Mouse (Mus musculus): ENCODE measurements around the gene Snapc4. TPM values are rescaled to one million over a fixed set of nuclear protein-coding genes. Genes with fewer than 3 reads are reported as not detected.

The Snapc4 gene
- total RNA-seq, 4 experiments from 2014 or later: 52.6 to 88.3 (median 75.3) TPM

DNA sequence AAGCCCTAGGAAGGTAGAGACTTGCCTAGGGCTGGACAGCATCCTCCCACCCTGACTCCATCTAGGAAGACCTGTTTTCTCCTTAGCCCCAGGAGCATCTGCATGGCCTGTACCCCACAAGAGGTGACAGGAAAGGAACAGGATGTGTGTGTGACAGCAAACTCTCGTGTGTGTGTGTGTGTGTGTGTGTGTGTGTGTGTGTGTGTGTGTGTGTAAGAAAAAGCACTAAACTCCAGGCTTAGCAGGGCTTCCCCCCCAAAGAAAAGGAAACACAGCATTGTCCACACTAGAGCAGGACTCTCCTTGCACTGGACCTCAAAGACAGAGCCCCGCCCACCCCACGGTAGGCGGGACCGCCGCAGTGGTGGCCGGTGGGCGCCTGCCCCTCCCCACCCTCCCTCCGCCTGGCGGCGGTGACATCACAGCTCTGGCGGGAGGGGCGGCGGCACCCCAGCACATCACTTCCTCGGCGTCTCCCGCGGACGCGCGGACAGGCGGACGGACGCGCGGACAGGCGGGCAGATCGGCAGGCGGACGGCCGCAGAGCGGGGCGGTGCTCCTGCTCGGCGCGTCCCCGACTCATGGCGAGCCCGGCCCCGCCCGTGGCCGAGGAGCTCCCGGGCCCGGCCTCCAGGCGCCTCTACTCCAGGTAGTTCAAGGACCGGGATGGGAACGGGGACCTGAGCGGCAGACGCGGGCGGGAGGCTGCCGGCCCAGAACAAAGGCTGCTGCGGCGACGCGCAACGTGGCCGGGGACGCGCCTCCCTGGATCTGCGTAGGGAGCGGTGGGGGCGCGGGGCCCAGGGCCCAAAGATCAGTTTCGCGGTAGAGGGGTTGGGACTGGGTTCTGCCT is 65.2 kb downstream of the Snapc4 start, which contains the start of gene Gpsm1:
Gene Gpsm1 (plus strand): TSS at position 444 of the 853 bp plus-strand sequence.
- peak in 1 of 2 experiments; percentile 72 for DNase-seq (ENCODE audit: low spot score in 2 of 2)

DNA sequence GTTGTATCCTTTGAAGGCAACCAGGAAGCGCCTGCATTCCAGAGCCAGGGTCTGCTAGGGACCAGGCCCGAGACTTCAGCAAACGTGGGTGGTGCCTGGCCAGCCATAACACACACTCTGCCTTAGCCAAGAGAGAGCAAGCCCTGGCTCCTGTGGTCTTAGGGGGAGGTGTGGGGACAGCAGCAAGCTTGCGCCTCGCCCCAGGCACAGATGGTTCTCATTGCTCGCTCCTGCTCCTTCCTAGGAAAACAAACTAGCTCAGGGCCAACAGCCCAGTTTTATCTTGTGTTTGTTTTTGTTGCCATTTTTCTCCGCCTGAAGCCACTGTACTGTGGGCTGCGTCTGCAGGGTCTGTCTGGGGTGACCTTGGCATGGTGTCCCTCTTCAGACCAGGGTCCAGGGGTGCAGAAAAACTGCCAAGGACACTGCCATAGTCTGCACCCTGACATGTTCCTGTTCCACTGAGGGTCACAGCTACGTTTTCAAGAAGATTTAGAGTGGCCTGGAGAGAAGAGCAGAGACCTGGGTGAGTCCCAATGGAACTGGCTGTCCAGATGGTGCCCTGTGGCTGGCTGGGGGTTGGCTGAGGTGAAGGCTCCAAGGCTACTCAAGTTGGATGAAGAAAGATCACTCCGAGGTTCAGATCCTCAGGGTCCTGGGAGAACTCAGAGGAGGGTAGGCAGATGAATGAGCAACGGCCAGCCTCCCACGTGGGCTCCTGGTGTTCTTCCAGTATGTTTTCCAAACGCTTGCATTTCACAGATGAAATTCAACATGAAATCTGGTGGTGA is 66.0 kb downstream of the Snapc4 start:
- DNase-seq (ENCODE audit: low spot score in 2 of 2): peak in 1 of 2 experiments; percentile 39

DNA sequence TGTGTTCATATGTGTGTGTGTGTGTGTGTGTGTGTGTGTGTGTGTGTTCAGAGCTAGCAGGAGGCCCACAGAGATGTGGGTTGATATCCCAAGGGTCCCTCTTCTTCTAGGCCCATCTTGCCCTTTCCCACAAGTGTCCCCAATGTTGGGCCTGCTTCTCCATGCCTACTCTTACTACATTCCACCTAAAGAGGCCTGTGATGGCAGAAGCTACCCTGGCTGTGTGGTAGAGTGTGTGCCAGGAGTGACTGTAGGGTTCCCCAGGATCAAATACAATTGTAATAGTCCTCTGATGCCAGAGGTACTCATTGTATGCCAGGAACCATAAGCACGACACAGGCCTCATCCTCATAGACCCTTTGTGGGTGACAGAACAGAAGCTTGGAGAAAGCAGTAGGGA is 67.1 kb downstream of the Snapc4 start:
- DNase-seq (ENCODE audit: low spot score in 2 of 2): no peak

DNA sequence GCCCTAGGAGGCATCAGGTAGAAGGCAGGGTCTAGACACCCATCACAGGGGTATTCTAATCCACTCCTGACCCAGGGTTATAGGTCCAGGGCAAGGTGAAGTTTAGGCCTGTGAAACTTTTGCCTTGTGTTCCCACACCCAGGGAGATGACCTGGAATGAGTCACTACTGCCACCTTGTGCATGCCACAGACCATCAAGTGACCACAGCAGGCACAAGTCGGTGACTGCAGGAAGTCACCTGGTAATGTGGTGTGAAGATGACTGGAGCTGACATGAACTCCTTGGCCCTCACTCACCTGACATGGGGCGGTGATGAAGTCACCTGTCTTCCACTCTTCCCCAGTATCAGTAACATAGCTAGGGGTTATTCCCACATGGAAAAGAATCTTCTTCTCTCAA is 67.6 kb downstream of the Snapc4 start:
- no peak for DNase-seq (ENCODE audit: low spot score in 2 of 2)

Other genes starting within 250 kb of the Snapc4 start
- under 1 TPM in 3 of 4 experiments, not detected in 1; 0.21 to 0.42 (median 0.22) TPM for gene Lhx3, start 172.4 kb downstream of the Snapc4 start, total RNA-seq (2022)
- gene Qsox2, start 143.1 kb downstream of the Snapc4 start, total RNA-seq (2022): 10 to 100 TPM; 23.1 to 26.6 (median 25.7) TPM
- gene Ccdc187, start 86.1 kb downstream of the Snapc4 start, total RNA-seq (2022): 1 to 10 TPM; 6.0 to 6.7 (median 6.4) TPM
- 10 to 100 TPM; 58.9 to 66.8 (median 60.5) TPM for gene Gpsm1, start 65.1 kb downstream of the Snapc4 start, total RNA-seq (2022)
- gene Dnlz, start 28.5 kb downstream of the Snapc4 start, total RNA-seq (2022): 10 to 100 TPM; 24.5 to 27.8 (median 26.1) TPM
- gene Card9, start 19.7 kb downstream of the Snapc4 start, total RNA-seq (2022): 1 to 10 TPM; 1.6 to 3.9 (median 3.0) TPM
- gene Entr1, start 8.7 kb upstream of the Snapc4 start, total RNA-seq (2022): 100 to 1,000 TPM; 130 to 136 (median 133) TPM
- 10 to 100 TPM; 90.0 to 96.3 (median 92.2) TPM for gene Pmpca, start 8.7 kb upstream of the Snapc4 start, total RNA-seq (2022)
- 10 to 100 TPM; 23.8 to 29.1 (median 25.7) TPM for gene Inpp5e, start 28.6 kb upstream of the Snapc4 start, total RNA-seq (2022)
- gene Sec16a, start 64.6 kb upstream of the Snapc4 start, total RNA-seq (2022): 10 to 100 TPM; 41.2 to 50.9 (median 43.0) TPM
- 10 to 100 TPM; 23.3 to 28.8 (median 26.6) TPM for gene Notch1, start 136.0 kb upstream of the Snapc4 start, total RNA-seq (2022)
- 10 to 100 TPM; 63.8 to 88.2 (median 66.2) TPM for gene Egfl7, start 199.4 kb upstream of the Snapc4 start, total RNA-seq (2022)
- gene Gm20532, start 206.0 kb upstream of the Snapc4 start, total RNA-seq (2022): not detected
- 1 to 10 TPM; 1.5 to 3.9 (median 3.6) TPM for gene Agpat2, start 223.8 kb upstream of the Snapc4 start, total RNA-seq (2022)
- gene Fam69b, start 247.8 kb upstream of the Snapc4 start, total RNA-seq (2022): 10 to 100 TPM; 69.1 to 74.8 (median 73.2) TPM

All from left cerebral cortex, adult 8-10 months (tissue).